Mouse (Mus musculus) left cerebral cortex, postnatal 36 days (tissue): ENCODE measurements around the gene Cadps. TPM values are rescaled to one million over a fixed set of nuclear protein-coding genes. Genes with fewer than 3 reads are reported as not detected.

ENCODE experiments used
- DNase-seq, 2 experiments: peaks; one replicate each; pipeline ENCODE4 v3.0.0; 2021 to 2022; ENCODE audit warnings: low spot score in 2 of 2, mixed read lengths in 1 of 2
- intact Hi-C: fragments of 180-260 bp; cut with DNase I; formaldehyde crosslinking; loops from one replicate; pipeline ENCODE4 v1.15.1; 2025
- total RNA-seq, 2 experiments: library from RNA; stranded (reverse); gene quantifications; 2 replicates each; pipeline ENCODE4 v1.2.3; 2021

Gene Cadps
- total RNA-seq, 2 experiments from 2014 or later: 224 to 253 TPM

DNA sequence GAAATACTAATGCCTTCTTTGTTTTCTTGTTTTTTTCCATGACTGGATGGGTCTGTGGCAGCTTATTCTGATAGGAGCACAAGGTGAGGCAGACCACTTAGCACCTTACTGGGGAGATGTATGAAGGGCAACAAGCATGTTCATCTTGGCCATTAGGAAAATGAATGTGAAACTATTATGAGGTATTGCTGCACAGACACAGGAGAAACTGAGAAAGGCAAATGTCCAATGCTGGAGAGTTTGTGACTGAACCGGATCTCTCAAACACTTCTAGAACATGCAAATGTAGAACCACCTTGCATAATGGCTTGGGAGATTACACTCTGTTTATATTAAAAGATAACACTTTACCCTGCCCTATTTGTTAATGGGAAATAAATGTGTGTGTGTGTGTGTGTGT is 54.0 kb downstream of the Cadps start:
- intact Hi-C loops: loop anchor here (10.0 kb wide), 1 partner anchor 144 kb away; no protein-coding TSS in a partner anchor
- no peak for DNase-seq

DNA sequence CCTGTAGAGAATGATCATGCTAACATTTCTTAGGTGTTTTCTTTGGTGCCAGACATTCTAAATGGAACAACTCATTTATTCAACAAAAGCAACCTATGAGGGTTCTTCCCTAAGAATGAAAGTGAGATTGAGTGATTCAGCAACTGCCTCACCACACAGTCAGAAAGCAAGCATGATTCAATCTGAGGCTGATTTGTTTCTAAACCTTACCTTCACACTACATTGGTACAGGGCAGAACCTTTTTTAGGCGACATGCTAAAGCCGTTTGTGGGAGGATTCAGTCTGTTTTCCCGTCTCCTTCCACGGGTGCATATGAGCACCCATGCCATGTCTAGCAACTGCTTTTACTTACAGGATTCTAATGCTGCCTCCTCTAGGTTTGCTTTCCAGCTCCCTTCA is 69.6 kb downstream of the Cadps start:
- DNase-seq: peak; percentile 22 to 44
- intact Hi-C loops: no loop called here

DNA sequence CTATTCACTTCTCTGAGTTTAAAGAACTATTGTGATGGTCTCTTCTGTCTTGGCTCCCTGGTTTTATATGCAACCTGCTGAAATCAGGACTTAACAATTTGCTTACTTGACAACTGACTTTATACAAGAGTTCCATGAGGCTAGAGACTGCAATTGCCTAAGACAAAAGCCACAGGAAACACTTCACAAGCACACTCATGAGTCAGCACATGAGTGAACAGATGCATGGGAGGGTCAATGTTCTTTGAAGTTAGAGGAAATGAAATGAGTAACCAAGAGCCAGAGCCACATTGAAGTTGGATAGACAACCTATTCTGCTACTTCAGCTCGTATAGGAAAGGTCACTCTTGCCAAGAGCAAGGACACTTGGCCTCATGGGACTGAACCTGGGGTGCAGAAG is 71.1 kb downstream of the Cadps start:
- intact Hi-C loops: no loop called here
- DNase-seq: no peak

DNA sequence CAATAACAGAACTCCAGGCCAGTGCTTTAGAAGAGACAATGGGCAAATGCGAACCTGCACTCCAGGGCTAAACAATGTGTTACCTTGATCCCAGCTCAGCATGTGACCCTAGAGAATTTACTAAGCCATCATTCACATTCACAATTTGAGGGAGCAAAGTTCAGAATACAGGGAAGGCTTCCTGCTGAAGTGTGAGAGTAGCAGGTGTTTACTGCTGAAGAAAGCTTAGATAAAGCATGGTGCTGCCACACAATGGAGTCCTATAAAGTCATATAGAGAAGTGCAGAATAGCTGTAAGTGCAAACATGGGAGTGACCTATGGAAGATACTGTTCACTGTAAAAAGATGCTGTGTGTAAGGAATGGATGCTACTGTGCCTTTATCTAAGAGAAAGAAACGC is 91.9 kb downstream of the Cadps start:
- intact Hi-C loops: no loop called here

DNA sequence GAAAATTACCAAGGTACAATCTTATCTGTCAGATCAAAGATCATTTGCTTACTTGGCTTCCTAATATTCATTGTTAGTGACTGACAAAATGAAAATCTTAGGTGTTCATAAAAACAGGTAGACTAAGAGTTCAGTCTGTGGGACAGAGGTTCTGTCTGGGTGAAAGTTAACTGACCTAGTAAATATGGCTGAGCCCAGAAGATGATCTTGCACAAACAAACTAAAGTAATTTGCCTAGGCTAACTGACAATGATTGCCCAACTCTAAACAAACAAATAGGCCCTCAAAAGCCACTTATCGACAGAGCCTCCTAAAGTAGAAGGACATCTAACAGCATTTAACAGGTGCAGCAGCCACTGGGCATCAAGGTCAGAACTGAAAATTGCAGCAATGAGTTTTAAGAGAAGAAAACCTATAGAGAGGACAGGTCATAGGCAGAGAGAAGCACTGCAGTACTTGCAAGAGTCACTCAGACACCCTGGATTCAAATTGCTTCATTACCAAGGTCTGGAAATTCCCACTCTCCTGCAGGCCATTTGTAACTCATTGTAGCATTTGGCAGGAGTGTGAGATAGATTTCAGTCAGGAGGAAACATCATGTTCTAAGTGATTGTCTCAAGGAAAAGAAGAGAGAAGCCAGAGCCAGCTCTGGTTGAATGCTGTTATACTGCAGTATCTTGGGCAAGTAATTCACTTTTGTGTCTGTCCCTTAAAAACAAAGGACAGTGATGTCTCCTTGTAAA is 100.3 kb downstream of the Cadps start:
- DNase-seq: no peak
- intact Hi-C loops: no loop called here

More for the DNA sequence above, 91.9 kb downstream of the Cadps start:
- no peak for DNase-seq

DNA sequence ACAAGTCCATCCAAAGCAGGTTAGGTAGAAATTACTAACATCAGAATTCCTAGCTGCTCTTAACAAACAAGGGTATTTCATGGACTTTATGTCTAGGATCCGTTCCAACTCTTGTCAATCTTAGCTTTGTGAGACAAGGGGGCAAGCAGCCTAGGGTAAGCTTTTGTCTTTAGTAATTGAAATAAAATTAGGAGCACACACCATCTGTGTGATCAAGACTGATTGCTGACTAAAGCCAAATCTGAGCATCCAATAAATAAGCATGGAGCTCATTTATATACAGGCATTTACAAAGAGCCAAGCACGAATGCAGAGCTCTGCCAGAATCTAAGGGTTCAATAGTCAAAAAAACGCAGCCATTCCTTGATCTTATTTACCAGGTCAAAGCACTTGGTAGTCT is 104.1 kb downstream of the Cadps start:
- DNase-seq: no peak
- intact Hi-C loops: no loop called here

DNA sequence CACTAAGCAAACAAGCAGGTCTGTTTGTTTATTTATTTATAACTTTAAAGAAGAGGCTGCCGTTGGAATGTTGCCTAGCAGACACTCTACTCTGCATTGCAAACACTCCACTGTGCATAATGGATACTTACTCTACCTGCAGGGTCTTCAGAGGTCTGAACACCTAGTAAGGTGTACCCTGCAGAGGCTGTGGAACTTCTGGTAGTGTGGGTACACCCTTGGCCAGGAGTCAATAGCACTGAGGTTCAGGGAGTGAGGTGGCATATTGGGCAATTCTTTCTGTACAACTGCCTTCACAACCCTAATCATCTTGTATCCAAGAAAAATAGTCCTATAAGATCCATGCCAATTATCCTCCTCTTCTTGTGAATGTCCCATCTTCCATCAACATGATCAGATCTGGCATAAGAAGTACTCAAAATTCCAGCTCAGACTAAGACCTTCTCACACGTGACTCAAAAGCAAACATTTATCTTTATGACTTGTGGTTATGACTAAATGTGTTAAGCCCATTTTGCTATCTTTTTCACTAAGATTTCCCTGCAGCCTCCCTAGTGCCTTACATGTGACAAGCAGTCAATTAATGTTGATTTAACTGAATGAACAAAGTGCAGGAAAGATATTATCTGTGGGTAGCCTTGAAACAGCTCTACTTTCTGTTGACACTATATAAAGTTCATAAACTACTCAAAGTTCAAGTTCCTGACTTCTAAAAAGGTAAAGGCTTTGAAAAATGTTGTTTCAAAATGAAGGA is 106.8 kb downstream of the Cadps start:
- intact Hi-C loops: no loop called here
- DNase-seq: no peak

DNA sequence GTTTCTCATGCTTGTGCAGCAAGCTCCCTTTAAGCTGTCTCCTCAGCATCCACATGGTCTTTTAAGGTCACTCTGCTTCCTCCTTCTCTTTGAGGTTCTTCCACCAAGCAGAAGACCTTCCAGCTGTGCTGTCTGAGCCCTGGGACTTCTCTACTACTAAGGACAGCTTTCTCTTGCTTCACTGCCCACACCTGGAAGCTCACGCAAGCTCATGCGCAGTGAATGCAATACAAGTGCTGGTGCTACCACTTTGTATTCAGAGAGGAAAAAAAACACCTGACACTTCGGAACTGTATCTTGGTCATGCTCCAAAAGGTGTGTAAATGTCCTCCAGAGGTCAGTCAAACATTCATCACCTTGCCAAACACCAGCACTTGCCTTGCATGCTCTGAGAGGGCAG is 115.5 kb downstream of the Cadps start:
- intact Hi-C loops: no loop called here
- no peak for DNase-seq

DNA sequence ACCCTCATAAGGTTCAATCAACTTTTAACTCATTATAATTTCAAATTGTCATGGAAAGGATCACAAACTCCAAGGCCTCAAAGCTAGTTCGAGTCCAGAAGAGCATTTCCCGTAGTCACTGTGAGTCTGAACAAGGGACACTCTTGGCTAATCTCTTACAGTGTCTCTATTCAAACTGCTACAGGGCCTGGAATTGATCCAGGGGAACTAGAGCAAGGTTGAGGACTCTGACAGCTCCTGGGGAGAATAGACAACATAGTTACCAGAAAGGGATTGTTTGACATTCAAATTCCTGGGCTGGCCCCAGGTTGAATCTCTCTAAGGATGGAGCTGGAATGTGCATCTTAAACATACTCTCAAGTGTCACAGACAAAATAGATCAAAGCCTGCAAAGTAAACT is 118.4 kb downstream of the Cadps start:
- intact Hi-C loops: no loop called here
- DNase-seq: no peak

DNA sequence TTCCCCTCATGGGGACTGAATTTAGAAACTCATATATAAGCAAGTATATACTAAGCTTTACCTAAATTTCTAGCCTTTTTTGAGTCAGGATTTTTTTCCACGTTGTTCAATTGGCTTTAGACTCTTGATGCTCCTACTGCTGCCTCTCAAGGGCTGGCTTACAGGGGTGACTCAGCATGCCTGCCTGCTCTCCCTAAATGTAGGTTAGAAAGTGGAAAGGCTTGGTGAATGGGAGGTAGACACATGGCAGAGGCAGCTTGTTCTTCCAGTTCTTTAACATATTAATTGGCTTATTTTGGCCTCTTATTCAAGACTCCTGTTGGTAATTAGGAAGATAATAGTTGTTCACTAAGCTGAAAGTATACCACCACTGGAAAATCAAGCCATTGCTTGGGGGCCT is 132.7 kb downstream of the Cadps start:
- intact Hi-C loops: no loop called here
- no peak for DNase-seq

DNA sequence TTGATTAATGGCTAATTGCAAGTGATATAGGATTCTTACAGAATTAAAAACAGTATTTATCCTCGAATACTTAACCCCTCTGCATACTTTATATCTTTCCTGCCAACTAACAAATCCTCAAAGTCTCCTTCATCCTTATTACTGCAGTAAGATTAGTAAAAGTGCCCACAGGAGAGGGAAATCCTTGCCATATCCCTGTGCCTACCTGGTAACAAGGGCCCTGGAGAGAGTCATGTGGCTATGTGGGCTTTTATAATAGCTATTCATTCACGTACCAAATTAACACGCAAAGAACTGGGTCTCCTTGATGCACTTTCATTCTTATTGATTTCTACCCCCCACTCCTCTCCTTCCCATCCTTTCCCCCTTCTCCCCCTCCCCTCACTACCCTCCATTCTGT is 137.9 kb downstream of the Cadps start:
- intact Hi-C loops: no loop called here

DNA sequence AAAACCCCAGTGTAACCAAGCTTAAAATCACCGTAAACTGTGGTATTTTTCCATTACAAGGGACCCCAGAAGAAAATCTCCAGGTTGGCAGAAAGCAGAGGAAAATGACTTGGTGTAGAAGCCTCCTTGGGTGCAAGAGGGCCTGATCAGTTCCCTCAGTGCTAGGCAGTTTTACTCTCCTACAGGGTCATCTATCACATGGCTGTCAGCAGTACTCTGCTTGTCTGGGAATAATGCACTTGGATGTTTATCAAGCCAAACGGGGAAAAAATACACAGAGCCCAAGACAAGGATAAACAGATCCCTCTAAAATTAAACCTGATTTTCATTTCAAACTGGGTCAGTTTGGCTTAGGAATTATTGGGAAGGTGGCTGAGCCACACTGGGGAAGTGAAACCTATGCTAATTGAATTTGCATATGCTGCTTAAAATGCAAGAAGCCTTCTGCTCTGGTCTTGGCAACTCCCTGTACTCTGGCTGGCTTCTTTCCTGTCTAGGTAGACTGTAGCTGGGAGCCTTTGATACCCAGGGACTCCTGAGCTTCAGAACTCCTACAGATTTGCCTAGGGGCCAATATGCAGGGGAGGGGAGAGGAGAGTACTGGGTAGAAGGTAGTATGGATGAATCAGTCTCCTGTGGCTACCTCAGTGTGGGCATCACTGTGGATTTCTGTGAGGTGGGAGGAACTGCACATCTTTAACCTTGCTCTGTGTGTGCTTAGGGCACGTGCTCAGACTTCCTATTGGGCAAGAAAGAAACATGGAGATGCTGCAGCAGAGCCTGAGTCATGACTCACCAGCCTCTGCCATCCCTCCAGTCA is 141.8 kb downstream of the Cadps start:
- DNase-seq: peak; percentile 29 to 42
- intact Hi-C loops: no loop called here

More for the DNA sequence above, 137.9 kb downstream of the Cadps start:
- DNase-seq: no peak

DNA sequence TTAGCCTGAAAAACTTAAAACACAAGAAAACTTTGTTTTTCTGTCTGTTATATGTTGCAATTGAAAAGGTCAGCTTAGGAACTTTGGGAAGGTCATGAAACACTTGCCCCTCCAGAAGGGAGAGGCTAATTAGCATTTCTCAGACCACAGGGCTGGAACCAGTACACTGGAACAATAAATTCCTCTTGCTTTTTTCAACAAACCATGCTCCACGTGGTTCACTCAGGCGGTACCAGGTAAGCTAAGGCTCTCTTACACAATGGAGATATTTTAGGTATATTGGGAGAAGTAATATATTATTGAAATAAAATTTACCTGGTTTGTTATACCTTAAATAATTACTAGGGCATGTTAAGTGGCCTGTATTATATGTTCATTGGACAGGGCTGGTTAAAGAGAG is 161.4 kb downstream of the Cadps start:
- no peak for DNase-seq
- intact Hi-C loops: no loop called here

DNA sequence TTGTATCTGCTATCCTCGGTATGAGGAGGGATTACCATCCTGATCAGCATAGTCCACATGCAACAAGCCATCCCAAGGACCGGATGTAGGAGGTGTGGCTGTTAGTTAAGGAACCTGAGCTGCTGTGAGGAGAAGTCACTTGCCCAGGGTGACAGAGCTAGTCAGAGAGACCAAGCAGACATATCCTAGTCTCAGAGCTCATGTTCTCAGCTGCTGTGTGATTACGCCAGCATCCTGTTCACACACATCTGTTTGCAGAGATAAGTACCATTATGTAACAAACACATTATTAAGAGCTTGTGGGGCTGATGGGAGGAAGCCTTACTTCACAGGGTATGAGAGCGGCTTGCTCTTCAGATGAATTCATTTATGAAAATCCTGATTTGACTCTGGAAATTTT is 165.5 kb downstream of the Cadps start:
- intact Hi-C loops: no loop called here
- DNase-seq: no peak

DNA sequence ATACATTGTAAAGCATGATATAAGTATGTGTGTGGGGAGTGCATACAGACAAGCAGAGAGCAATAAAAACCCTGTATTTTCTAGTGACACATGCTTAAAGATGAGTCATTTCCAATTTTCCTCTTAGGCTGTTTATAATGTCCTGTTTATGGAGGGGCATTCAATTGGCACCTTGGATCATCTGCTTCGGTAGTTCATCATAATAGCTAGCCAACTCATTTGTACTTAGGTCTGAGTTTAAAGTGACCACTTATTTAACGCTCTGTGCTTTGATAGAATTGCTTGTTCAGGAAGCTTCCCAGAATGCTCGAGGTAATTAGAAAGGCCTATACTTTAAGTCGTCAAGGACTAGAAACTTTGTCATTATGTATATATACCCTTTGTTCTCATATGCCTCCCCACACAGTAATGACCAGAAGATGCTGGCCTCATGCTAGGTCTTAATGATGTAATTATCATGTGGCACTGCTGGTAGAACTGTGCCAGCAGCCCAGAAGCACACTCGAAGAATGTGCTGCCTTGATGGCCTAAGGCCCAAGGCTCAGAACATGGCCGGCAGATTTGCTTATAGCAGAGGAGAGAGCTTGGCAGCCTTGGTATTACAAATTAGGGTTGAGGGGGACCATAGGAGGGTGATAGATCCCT is 179.9 kb downstream of the Cadps start:
- DNase-seq: no peak
- intact Hi-C loops: loop anchor here (10.0 kb wide), 1 partner anchor 172 kb away; no protein-coding TSS in a partner anchor

DNA sequence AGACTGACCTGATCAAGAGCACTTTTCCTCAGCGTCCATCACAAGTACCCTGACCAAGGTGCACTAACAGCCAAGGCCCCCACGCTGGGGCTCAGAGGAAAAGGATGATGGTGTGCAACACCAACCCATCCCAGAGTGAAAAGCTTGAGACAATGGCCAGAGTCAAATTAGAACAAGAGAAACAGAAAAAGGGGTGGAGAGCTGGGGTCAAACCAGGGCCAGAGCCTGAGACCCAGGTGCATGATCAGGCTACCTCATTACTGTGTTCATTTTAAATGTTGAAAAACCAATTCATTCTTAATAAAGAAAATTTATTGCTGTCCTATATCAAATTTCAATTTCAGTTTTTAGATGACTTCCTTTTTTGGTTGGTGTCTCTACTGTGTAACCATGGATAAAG is 184.1 kb downstream of the Cadps start:
- DNase-seq: no peak
- intact Hi-C loops: no loop called here

DNA sequence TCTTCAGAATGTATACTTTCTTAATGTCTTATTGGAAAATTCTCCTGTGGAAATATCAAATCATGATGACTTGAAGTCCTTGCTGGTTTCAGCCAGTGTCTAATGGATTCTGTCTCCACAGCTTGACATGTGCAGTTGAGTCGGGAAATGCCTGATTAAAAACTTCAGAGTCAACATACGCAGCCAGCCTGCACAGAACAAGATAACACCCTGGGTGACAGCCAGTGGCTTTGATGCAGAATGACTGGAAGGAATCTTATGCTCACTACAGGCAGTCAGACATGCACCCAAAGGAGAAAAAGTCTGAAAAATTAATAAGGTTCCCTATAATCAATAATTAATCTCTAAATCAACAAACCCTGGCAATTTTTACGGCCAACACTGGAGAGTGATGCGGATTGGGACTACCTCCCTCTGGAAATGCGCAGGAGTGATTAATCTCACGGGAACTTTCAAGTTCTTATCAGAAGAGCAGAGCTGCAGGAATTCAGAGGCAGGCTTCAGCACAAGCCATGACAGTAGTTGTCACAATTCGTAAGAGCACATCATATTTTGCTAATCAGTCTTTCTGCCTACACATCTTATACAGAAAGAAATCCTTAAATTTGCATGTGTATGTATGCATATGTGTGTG is 185.6 kb downstream of the Cadps start:
- intact Hi-C loops: no loop called here

DNA sequence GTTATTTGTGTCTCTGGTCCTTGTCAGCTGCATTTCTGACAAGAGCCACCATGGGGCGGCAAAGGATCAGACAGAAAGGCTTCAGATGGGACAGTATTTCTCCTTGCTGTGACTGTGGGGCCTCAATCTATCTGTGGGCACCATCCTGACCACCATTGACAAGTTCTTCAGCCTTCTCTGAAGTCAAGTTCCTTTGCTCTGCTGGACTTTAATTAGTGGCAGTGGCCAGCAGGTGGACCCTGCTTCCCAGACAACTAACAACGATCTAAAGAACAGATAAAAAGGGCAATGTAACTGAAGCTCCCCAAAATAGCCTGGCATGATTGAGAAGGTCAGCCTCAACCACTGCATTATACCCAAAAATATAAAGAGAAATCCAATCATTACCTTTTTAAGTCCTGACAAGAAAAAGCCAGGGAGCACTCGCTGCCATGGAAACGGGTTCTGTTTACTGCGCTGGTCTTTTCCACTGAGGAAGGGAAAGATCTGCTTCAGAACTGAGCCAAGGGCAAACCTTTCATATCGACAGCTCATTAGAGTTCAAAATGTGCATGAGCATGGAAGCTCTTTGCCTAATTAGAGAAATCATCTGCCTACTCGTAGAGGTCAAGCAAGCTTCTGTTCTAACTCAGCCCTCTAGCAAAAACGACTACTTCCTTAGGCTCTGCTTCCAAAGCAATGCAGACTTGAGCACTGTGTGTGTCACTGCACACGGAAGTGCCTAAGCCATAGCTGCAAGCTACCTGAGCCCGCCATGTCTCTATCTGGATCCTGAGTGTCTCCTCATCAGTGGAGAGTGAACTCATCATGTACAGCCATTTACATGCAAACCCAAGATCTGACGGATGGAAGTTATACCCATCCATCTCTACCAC is 198.4 kb downstream of the Cadps start:
- intact Hi-C loops: loop anchor here (2.0 to 10.0 kb wide), 3 partner anchors 140 to 574 kb away; partner anchors contain the start of gene Cadps
- peak; percentile 25 to 39 for DNase-seq

More for the DNA sequence above, 185.6 kb downstream of the Cadps start:
- DNase-seq: no peak
